Mouse (Mus musculus) B cell, adult 2 months (primary cell): Measurements from ENCODE around the gene Stk10.

Experiments
- DNase-seq, 2 experiments: peaks; one replicate each; pipeline ENCODE4 v3.0.0; 2022

The Stk10 gene

GRCm38 (mm10) chr11:32571103-32571502 is 38.0 kb downstream of the Stk10 start:
- peak in 1 of 2 experiments; percentile 31 for DNase-seq

- DNase-seq = no peak
These were observed 40.6 kb downstream of the Stk10 start for GRCm38 (mm10) chr11:32573669-32574068.

- DNase-seq = no peak
These were observed 43.1 kb downstream of the Stk10 start for GRCm38 (mm10) chr11:32575964-32576759.

- no peak for DNase-seq
These were observed 43.6 kb downstream of the Stk10 start for GRCm38 (mm10) chr11:32576760-32577050.

- DNase-seq = peak; percentile 32 to 48
These were observed 47.3 kb downstream of the Stk10 start for GRCm38 (mm10) chr11:32580305-32580947.

- no peak for DNase-seq
These were observed 47.9 kb downstream of the Stk10 start for GRCm38 (mm10) chr11:32581031-32581430.

GRCm38 (mm10) chr11:32582813-32583212 is 49.7 kb downstream of the Stk10 start:
- peak; percentile 46 to 53 for DNase-seq

- DNase-seq = peak; percentile 24 to 26
These were observed 52.9 kb downstream of the Stk10 start for GRCm38 (mm10) chr11:32585996-32586395.

- peak; percentile 54 to 57 for DNase-seq
These were observed 54.3 kb downstream of the Stk10 start for GRCm38 (mm10) chr11:32587191-32588089.

- peak; percentile 83 to 86 for DNase-seq
These were observed 55.2 kb downstream of the Stk10 start for GRCm38 (mm10) chr11:32588090-32588891.

- no peak for DNase-seq
These were observed 55.7 kb downstream of the Stk10 start for GRCm38 (mm10) chr11:32588892-32589172.

- DNase-seq = no peak
These were observed 56.1 kb downstream of the Stk10 start for GRCm38 (mm10) chr11:32589201-32589600.

GRCm38 (mm10) chr11:32589791-32590190 is 56.7 kb downstream of the Stk10 start:
- DNase-seq = no peak

GRCm38 (mm10) chr11:32590205-32590604 is 57.1 kb downstream of the Stk10 start:
- no peak for DNase-seq

GRCm38 (mm10) chr11:32591921-32592850 is 59.1 kb downstream of the Stk10 start:
- peak; percentile 53 to 55 for DNase-seq

- DNase-seq = no peak
These were observed 60.0 kb downstream of the Stk10 start for GRCm38 (mm10) chr11:32593081-32593480.

GRCm38 (mm10) chr11:32594122-32594521 is 61.0 kb downstream of the Stk10 start:
- DNase-seq = no peak

- no peak for DNase-seq
These were observed 67.3 kb downstream of the Stk10 start for GRCm38 (mm10) chr11:32600371-32600770.

GRCm38 (mm10) chr11:32601528-32602323 is 68.6 kb downstream of the Stk10 start:
- DNase-seq = no peak

GRCm38 (mm10) chr11:32604663-32605062 is 71.6 kb downstream of the Stk10 start:
- DNase-seq = no peak
